Comparison of ENCODE assay signal across 8 mouse cellular contexts in the genomic region with DNA sequence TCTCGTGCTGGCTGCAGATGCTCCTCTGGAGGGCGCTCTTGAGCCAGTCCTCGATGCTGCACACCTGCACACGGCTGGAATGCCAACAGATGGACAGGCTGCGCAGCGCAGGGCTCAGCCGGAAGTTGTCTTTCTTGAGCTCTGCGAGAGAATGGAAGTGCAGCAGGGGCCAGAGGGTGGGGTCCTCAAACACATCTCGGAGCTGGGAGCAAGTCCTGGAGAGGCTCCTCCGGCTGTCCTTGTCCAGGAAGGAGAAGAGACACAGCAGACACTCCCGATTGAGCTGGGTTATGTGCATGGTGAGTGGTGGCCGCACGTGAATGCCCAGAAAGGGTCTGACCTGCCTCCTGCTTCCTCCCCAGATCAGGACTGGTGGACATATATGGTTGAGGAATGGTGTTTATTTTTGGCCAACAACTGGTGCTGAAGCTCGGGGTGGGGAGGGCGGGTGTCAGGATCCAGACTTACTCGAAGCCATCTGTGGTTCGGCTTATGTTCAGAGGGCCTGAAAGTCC. TPM values are rescaled to one million over a fixed set of nuclear protein-coding genes. Genes with fewer than 3 reads are reported as not detected.
DNase-seq lines count a peak whose midpoint lies in the region; ATAC-seq and TF ChIP-seq lines count a peak whose summit lies in the region.

Gene Fbxl22, minus strand, starts transcription at position 338 of the 515 bp plus-strand sequence.

- TF ChIP-seq CTCF in spleen, adult 2 months (IDR thresholded peaks at IDR 0.05; ENCODE audit: extremely low read depth, insufficient read depth, insufficient read length, insufficient replicate concordance), result peak; percentile 51; the same call in 1 of the 2 replicates
- peak; percentile 81 for TF ChIP-seq CTCF in lung, embryonic 14.5 days (IDR thresholded peaks at IDR 0.05; ENCODE audit: low read depth)

- H3K4me2 ChIP-seq in heart, embryonic 13.5 days, result peak within 1 kb of the TSS; percentile 83
- H3K4me2 ChIP-seq in kidney, embryonic 15.5 days, result no peak within 1 kb of the TSS
- peak within 1 kb of the TSS; percentile 99 for H3K4me2 ChIP-seq in lung, embryonic 14.5 days
- H3K4me2 ChIP-seq in stomach, embryonic 16.5 days (ENCODE audit: low read depth, low read length), result peak within 1 kb of the TSS; percentile 82

- WGBS in spleen, adult 2 months, result 78% methylated on average over 17 of the region's 17 CpGs
- 76% methylated on average over 17 of the region's 17 CpGs for WGBS in embryonic facial prominence, embryonic 10.5 days
- WGBS in heart, embryonic 13.5 days, result 37% methylated on average over 17 of the region's 17 CpGs
- 63% methylated on average over 17 of the region's 17 CpGs for WGBS in kidney, embryonic 15.5 days
- 53% methylated on average over 17 of the region's 17 CpGs for WGBS in lung, embryonic 14.5 days
- WGBS in stomach, embryonic 16.5 days, result 33% methylated on average over 17 of the region's 17 CpGs

- DNase-seq in spleen, adult 2 months (ENCODE audit: low read depth in 1 of 2, low spot score in 2 of 2), result peak in 1 of 2 experiments; percentile 29
- DNase-seq in spleen, postnatal 36 days (ENCODE audit: low spot score in 2 of 2), result no peak
- peak; percentile 51 for DNase-seq in embryonic facial prominence, embryonic 10.5 days (ENCODE audit: low spot score)
- DNase-seq in lung, embryonic 14.5 days, result peak; percentile 76

- H3K4me3 ChIP-seq in spleen, adult 2 months (ENCODE audit: extremely low read depth, insufficient read depth, insufficient read length), result no peak within 1 kb of the TSS
- H3K4me3 ChIP-seq in embryonic facial prominence, embryonic 10.5 days, result no peak within 1 kb of the TSS
- H3K4me3 ChIP-seq in heart, embryonic 13.5 days, result peak within 1 kb of the TSS; percentile 60
- H3K4me3 ChIP-seq in kidney, embryonic 15.5 days (replicated peaks), result no peak within 1 kb of the TSS
- H3K4me3 ChIP-seq in lung, embryonic 14.5 days (ENCODE audit: low read depth, low read length), result peak within 1 kb of the TSS; percentile 19
- H3K4me3 ChIP-seq in stomach, embryonic 16.5 days (replicated peaks; ENCODE audit: low read length), result peak within 1 kb of the TSS; percentile 62

- no peak for TF ChIP-seq POLR2A in spleen, adult 2 months (IDR thresholded peaks at IDR 0.05; ENCODE audit: low read depth, low read length)

- no peak within 1 kb of the TSS for H3K27ac ChIP-seq in spleen, adult 2 months (ENCODE audit: insufficient read depth, low read length)
- 0 out of 2 replicates have a peak within 1 kb of the TSS, but pooled peaks have one; percentile 8 for H3K27ac ChIP-seq in embryonic facial prominence, embryonic 10.5 days (replicated peaks)
- peak within 1 kb of the TSS; percentile 95 for H3K27ac ChIP-seq in heart, embryonic 13.5 days (replicated peaks)
- peak within 1 kb of the TSS; percentile 100 for H3K27ac ChIP-seq in kidney, embryonic 15.5 days
- H3K27ac ChIP-seq in lung, embryonic 14.5 days (ENCODE audit: low read depth), result peak within 1 kb of the TSS; percentile 86
- peak within 1 kb of the TSS; percentile 98 for H3K27ac ChIP-seq in stomach, embryonic 16.5 days (ENCODE audit: low read length)

- no peaks in the 10 kb centered on the region for H3K27me3 ChIP-seq in spleen, adult 2 months (ENCODE audit: control insufficient read depth, insufficient read depth, low read length)
- no peaks in the 10 kb centered on the region for H3K27me3 ChIP-seq in embryonic facial prominence, embryonic 10.5 days (replicated peaks; ENCODE audit: low read depth, poor library complexity, severe bottlenecking)
- no peaks in the 10 kb centered on the region for H3K27me3 ChIP-seq in heart, embryonic 13.5 days (replicated peaks)
- H3K27me3 ChIP-seq in kidney, embryonic 15.5 days, result no peaks in the 10 kb centered on the region
- no peaks in the 10 kb centered on the region for H3K27me3 ChIP-seq in lung, embryonic 14.5 days (ENCODE audit: insufficient read depth, low read length)
- no peaks in the 10 kb centered on the region for H3K27me3 ChIP-seq in stomach, embryonic 16.5 days (ENCODE audit: control insufficient read depth, insufficient read depth, low read length)

- peak within 1 kb of the TSS; percentile 87 for H3K9ac ChIP-seq in heart, embryonic 13.5 days
- H3K9ac ChIP-seq in kidney, embryonic 15.5 days, result no peak within 1 kb of the TSS
- H3K9ac ChIP-seq in lung, embryonic 14.5 days, result peak within 1 kb of the TSS; percentile 25; the same call in 1 of the 2 replicates
- peak within 1 kb of the TSS; percentile 82 for H3K9ac ChIP-seq in stomach, embryonic 16.5 days (ENCODE audit: low read length)

- no peaks in the 10 kb centered on the region for H3K9me3 ChIP-seq in embryonic facial prominence, embryonic 10.5 days
- H3K9me3 ChIP-seq in heart, embryonic 13.5 days, result no peaks in the 10 kb centered on the region
- no peaks in the 10 kb centered on the region for H3K9me3 ChIP-seq in kidney, embryonic 15.5 days (replicated peaks)
- no peaks in the 10 kb centered on the region for H3K9me3 ChIP-seq in lung, embryonic 14.5 days (ENCODE audit: low read depth, low read length)
- H3K9me3 ChIP-seq in stomach, embryonic 16.5 days (replicated peaks; ENCODE audit: control insufficient read depth, low read length), result no peaks in the 10 kb centered on the region

- H3K4me1 ChIP-seq in spleen, adult 2 months (ENCODE audit: control insufficient read depth, insufficient read depth, insufficient read length), result peaks cover 10% of the 10 kb centered on the region; the same call in 1 of the 2 replicates
- peaks cover 46% of the 10 kb centered on the region for H3K4me1 ChIP-seq in embryonic facial prominence, embryonic 10.5 days
- peaks cover 52% of the 10 kb centered on the region for H3K4me1 ChIP-seq in heart, embryonic 13.5 days
- H3K4me1 ChIP-seq in kidney, embryonic 15.5 days, result peaks cover 31% of the 10 kb centered on the region
- H3K4me1 ChIP-seq in lung, embryonic 14.5 days (ENCODE audit: insufficient read depth), result no peaks in the 10 kb centered on the region
- H3K4me1 ChIP-seq in stomach, embryonic 16.5 days (ENCODE audit: control insufficient read depth, insufficient read depth, low read length), result peaks cover 36% of the 10 kb centered on the region

- ATAC-seq in heart, embryonic 13.5 days (ENCODE audit: extremely low read depth, insufficient number of reproducible peaks, low FRiP score, low TSS enrichment), result 0 out of 2 replicates have a peak, but pooled peaks have one; percentile 6
- ATAC-seq in kidney, embryonic 15.5 days (replicated peaks; ENCODE audit: low FRiP score), result no peak
- ATAC-seq in lung, embryonic 14.5 days (ENCODE audit: insufficient read depth), result no peak
- peak; percentile 11; the same call in 1 of the 2 replicates for ATAC-seq in stomach, embryonic 16.5 days (ENCODE audit: insufficient read depth, low FRiP score)
- ATAC-seq in megakaryocyte-erythroid progenitor cell, adult 5-6 weeks (replicated peaks; ENCODE audit: low FRiP score, low TSS enrichment, poor library complexity, severe bottlenecking), result no peak

- H3K36me3 ChIP-seq in spleen, adult 2 months (ENCODE audit: control insufficient read depth, insufficient read depth, low read length), result peaks cover 17% of the 10 kb centered on the region
- H3K36me3 ChIP-seq in embryonic facial prominence, embryonic 10.5 days (replicated peaks), result peaks cover 72% of the 10 kb centered on the region
- peaks cover 57% of the 10 kb centered on the region for H3K36me3 ChIP-seq in heart, embryonic 13.5 days
- peaks cover 51% of the 10 kb centered on the region for H3K36me3 ChIP-seq in kidney, embryonic 15.5 days
- peaks cover 58% of the 10 kb centered on the region for H3K36me3 ChIP-seq in lung, embryonic 14.5 days (ENCODE audit: insufficient read depth)
- peaks cover 17% of the 10 kb centered on the region for H3K36me3 ChIP-seq in stomach, embryonic 16.5 days (ENCODE audit: control insufficient read depth, insufficient read depth, low read length)

RNA-seq across cellular contexts. Expression of gene Fbxl22, which starts in this region (rescaled TPM):
- polyA plus RNA-seq in spleen, adult 2 months (2012; rRNA removed), result 1.5 and 3.2 TPM in 2 replicates
- polyA plus RNA-seq in embryonic facial prominence, embryonic 10.5 days (2016; fragmentation: Nextera tagmentation; extraction: Ambion mirVana), result 1.3 and 1.4 TPM in 2 replicates
- 65.3 and 66.9 TPM in 2 replicates for polyA plus RNA-seq in heart, embryonic 13.5 days (2015; fragmentation: Nextera tagmentation; extraction: Ambion mirVana)
- 2.3 and 7.6 TPM in 2 replicates for polyA plus RNA-seq in kidney, embryonic 15.5 days (2015; fragmentation: Nextera tagmentation; extraction: Ambion mirVana)
- 6.1 and 7.2 TPM in 2 replicates for polyA plus RNA-seq in lung, embryonic 14.5 days (2014; fragmentation: Nextera tagmentation; extraction: Ambion mirVana)
- 26.6 and 27.1 TPM in 2 replicates for polyA plus RNA-seq in stomach, embryonic 16.5 days (2015; fragmentation: Nextera tagmentation; extraction: Ambion mirVana)
- total RNA-seq in megakaryocyte-erythroid progenitor cell, adult 5-6 weeks (2014; fragmentation: Nextera tagmentation), result 0.63 TPM in 1 of 2 replicates, not detected in the other
- total RNA-seq in megakaryocyte-erythroid progenitor cell, adult 5-6 weeks (2017), result 0.89 and 1.2 TPM in 2 replicates

Comparison
In these comparisons a context has a peak if more than half of its experiments do, and no peak if none do; other contexts are left out.
1. DNase-seq: peak in embryonic facial prominence, embryonic 10.5 days (single experiment) and lung, embryonic 14.5 days (single experiment); none in spleen, postnatal 36 days (0 of 2).
2. H3K4me3 ChIP-seq: peak in heart, embryonic 13.5 days (single experiment), lung, embryonic 14.5 days (single experiment) and stomach, embryonic 16.5 days (single experiment); none in spleen, adult 2 months (single experiment), embryonic facial prominence, embryonic 10.5 days (single experiment) and kidney, embryonic 15.5 days (single experiment).
3. ATAC-seq: peak in heart, embryonic 13.5 days (single experiment) and stomach, embryonic 16.5 days (single experiment); none in kidney, embryonic 15.5 days (single experiment), lung, embryonic 14.5 days (single experiment) and megakaryocyte-erythroid progenitor cell, adult 5-6 weeks (single experiment).